Mouse (Mus musculus) layer of hippocampus, adult 9-11 months (tissue): ENCODE results near the gene Sfxn4.
"Not testable (repeated sequence)": the region's sequence is repeated elsewhere in the genome, so short reads cannot be mapped to it uniquely, and the experiment has no call there.

Source experiments
- DNase-seq: peaks from one replicate; pipeline ENCODE4 v3.0.0; 2022

The Sfxn4 gene

DNA sequence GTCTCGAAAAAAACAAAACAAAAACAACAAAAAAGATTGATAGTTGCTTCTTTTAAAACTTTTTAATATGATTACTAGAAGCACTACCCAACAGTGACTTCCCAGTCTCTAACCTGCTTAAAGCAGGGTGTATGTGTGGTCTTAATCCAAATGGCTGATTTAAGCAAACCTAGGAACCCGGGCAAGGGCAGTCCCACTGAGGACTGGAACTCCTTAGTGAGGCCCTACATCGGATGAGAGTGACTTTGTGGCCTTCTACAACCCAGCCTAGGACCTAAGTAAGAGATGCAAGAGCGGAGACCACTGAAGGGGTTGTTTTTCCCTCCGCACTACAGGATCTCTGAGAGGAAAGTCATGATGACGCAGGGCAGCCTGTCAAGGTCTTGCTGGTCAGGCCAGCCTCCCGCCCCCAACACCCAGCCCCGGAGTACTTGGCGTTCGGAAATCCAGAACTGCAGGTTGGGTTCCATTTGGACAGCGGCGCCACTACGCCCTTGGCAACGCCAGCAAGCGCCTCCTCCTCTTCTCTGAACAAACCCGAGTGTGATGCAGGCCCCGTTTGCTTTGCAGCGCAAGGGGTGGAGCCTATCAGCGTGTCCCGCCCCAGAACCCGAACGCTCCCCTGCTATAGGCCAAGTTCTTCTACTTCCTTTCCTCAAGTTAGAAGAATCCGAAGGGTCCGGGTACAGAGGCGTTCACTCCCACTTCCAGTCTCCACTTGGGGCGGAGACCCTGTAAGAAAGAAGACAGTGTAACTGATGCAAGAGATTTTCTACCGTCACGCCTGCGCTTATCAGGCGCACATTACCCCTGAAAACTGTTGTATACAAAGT lies at the start of gene Sfxn4:
Sfxn4 (minus strand) TSS at position 612 of the 833 bp plus-strand sequence.
- peak; percentile 94 for DNase-seq

DNA sequence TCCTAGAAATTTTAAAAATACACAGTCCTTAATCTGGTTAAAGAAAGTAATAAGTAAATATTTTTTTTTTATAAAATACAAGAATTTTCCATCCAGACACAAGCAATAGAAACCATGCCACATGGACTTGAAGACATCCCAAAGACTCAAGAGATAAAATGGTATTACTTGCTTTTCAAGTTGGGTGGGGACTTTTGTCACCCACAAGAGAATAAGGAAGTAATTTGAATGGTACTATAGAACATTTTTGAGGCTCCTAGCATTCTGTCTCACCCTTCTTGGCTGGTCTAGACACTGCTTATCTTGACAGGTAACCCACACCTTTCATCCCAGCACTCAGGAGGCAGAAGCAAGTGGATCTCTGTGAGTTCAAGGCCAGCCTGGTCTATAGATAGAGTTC lies 49.0 kb upstream of the Sfxn4 start:
- no peak for DNase-seq

DNA sequence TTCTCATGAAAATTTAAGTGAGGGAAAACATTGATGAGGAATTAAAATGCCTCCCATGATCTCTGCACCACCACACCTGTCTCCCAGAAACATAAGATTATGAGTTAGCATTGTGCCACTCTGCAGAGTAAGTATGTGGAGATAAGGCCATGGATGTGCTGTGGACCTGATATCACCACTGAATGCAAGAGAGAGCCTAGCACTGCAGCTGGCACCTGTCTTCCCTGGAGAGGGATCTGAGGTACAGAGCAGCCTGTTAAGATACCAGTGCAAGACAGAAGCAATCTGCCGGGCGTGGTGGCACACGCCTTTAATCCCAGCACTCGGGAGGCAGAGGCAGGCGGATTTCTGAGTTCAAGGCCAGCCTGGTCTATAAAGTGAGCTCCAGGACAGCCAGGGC lies 44.2 kb upstream of the Sfxn4 start:
- DNase-seq = no peak

DNA sequence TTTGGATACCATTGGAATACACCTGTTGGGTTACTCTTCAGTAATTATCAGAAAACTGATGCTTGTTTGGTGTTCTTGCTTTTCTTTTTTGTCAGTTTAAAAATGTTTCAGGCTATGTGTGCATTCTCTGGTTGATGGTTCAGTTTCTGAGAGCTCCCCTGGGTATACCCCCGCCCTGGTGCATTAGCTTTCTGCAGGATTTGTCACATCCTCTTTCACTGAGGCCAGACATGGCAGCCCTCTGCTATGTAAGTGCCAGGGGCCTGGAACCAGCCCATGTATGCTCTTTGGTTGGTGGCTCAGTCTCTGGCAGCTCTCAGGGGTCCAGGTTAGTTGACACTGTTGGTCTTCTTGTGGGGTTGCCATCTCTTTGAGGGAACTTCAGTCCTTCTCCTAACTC lies 42.7 kb upstream of the Sfxn4 start:
- DNase-seq = no peak

DNA sequence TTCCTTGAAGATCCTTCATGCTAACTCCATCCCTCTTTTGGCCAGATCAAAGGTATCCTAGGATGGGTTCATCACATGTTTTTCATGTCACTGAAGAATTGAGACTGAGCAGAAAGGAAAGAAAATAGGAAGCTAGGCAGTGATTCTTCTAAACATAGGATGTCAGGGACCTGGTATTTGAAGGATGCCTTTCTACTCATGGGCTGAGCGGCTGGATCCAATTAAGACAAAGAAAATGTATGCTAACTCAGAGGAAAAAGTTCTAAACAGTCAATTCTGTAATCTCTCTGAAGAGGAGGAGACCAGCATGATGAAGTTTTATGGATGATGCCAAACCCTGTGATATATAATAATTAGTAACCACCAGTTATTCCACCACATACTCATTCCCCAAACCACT lies 41.9 kb upstream of the Sfxn4 start:
- DNase-seq = no peak

DNA sequence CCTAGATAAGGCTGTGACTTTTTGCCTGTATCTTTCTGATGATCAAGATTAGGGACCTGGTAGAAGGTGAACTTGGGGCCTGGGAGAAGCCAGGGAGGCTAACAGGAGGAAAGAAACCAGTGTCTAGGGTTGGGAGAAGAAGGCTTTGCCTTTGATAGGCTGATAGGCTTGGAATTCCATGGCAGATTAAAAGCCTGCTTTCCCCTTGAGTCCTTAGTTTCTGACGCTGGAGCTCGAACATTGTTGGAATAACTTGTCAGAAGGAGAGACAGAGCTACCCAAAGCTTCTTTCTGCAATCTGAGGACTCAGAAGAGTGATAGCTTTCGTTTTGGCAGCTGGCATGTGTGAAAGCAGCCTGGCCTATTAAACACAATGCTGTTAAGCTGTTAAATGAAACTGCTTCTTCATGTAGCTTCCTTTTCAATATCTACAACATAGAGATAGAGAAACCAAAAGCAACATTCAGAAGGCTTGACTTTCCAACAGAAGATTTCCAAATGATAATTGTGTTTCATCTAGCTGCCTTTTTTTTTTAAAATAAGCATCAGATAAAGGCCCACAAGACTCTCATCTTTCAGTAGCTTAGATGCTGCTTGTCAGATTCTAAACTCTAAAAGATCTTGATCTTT lies 34.1 kb upstream of the Sfxn4 start:
- no peak for DNase-seq

DNA sequence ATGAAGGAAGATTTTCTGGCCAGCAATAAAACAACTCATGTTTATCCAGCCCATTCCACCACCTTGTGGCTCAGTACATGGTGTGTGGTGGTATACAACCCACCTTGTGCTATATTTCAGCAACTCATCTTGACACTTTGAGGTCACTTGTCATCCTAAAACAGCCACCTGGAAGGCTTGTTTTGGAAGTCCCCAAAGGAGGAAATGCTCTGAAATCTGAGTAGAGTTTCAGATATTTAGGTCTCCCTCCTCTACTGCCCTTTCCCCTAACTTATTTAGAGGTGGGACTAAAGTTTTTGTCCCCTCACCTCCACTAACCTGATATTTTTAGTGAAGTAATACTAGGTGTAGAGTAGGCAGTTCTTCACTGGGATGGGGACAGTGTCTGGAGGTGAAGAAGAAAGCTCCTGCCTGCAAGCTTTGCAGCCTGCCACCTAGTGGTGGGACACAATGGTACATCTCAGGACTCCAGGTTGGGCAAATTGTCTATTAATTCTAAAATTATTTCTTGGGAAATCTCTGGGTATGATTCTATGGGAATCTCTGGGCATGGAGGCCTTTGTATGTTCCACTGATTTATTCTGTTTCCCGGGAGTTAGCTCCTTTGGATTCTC lies 30.8 kb upstream of the Sfxn4 start:
- DNase-seq = peak; percentile 27

DNA sequence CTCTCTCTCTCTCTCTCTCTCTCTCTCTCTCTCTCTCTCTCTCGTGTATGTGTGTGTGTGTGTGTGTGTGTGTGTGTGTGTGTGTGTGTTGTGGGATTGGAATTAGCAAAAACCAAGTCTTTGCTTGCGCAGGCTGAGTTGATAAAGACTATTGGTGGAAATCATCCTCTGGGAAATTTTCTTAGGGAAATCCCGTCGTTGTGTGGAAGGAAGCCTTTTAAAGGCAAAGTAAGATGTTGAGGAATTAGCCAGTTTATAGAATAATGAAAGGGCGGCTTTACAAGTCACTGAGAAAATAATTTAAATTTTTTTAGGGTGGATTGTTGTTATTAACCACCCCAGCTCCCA lies 29.8 kb upstream of the Sfxn4 start:
- DNase-seq = no peak

DNA sequence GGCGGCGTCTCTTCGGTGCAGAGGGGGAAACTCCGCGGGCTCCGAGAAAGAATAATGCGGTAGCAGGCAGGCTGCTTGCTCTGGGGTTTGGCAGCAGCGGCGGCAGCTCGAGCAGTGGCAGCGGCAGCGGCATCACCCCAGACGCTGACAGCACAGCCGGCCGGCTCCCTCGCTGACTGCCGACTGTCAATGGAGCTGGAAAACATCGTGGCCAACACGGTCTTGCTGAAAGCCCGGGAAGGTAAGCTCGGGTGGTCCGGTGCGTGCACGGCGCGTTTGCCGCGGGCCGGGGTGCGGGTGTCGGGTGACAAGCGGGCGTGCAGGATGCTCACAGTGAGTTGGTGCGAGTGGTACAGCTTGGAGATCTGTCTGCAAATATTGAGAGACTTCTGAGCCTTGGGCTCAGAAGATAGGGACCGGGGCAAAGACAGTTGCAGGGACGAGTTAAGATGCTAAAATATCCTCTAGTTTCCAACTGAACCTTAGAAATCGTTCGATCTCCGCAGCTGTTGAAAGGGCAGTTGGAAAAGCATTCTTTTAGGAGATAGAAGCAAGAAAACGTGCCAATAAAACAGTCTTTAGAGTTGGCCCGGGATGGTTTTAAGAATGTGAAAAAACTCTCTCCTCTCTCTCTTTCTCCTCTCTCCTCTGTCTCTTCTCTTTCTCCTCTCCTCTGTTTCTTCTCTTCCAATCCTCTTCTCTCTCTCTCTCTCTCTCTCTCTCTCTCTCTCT lies 29.3 kb upstream of the Sfxn4 start:
- no peak for DNase-seq

DNA sequence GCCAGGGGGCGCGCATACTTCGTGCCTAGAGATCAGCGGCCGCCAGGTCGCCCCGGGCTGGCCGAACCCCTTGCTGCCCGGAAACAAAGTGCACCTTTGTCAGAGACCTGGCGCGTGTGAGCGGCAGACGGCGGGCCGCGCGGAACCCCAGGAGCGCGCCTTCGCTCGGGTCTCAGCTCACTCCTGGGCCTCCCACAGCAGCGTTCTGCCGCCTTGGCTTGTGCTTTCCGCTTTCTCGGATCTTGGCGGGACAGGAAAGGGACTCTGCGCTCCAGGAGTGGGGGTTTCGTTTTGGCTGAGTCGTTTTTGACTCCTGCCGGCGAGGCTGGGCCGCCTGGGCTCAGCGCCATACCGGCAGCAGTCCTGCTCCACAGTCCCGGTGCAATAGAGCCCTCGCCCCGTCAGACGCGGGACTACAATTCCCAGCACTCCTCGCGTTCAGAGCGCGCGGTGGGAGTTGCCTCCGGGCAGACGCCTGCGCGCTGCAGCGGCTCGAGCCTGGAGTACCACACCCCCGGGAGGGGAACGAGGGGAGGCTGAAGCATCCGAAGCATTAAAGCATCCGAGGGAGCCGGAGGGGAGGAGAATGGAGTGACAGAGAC lies 28.5 kb upstream of the Sfxn4 start, which contains the start of gene Grk5:
Grk5 (plus strand) TSS at position 36 of the 602 bp plus-strand sequence.
- DNase-seq = peak; percentile 96

DNA sequence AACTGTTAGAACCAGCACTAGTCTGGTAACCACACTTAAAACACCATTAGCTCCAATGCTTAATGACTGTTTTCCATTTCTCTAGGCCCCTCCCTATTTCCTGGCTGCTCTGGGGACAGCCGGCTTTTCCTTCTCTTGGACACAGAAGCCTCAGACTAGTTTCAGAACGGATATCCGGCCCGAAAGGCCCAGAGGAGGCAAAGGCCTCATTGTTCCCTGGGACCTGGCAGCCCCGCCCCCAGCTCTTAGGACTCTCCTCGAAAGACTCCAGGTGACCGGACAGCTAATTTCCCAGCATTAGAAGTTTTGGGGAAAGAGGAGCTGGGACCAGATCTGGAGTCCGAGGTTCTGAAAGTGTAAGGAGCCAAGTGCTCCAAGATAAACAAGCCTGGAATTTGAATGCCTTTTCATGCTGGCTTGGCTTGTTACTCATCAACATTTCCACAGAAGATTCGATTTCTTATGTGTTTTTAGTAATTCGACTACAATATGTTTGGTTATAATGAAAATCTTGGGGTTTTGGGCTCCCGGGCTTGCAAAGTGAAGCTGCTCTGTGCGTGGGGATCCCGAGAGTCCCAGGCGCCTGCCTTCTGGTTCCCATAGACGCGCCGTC lies 27.9 kb upstream of the Sfxn4 start:
- peak; percentile 59 for DNase-seq

DNA sequence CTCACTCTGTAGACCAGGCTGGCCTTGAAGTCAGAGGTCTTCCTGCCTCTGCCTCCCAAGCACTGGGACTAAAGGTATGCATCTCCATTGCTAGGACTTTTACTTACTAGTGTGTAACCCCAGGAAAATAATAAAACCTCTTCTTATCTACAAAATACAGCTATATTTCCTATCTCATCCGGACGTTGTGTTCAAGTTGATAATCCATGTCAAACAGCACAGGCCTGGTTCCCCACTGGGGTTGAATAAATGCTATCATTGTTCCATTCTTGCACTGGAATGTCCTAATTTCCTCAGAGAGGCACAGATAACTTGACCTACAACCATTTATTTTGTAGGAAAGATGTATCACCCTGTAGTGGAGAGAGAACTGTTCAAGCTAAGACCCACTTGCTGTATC lies 26.4 kb upstream of the Sfxn4 start:
- no peak for DNase-seq

DNA sequence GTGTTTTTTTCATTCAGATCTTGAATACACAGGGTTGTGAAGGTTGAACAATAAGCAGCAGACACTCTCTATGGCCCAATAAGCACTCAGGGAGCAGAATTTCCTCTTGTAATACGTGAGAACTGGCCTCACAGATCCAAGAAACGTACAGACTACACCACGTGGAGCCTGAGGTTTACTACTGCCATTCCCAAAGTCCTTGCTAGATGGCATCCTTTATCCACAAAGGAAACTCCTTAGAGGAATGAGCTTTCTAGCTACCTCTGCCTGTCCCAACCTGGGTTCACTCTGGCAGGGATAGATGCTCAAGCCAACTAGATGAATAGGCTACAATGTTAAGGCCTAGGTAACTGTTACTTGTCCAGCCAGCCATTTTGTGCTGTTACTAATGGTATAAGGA lies 21.9 kb upstream of the Sfxn4 start:
- DNase-seq = no peak

DNA sequence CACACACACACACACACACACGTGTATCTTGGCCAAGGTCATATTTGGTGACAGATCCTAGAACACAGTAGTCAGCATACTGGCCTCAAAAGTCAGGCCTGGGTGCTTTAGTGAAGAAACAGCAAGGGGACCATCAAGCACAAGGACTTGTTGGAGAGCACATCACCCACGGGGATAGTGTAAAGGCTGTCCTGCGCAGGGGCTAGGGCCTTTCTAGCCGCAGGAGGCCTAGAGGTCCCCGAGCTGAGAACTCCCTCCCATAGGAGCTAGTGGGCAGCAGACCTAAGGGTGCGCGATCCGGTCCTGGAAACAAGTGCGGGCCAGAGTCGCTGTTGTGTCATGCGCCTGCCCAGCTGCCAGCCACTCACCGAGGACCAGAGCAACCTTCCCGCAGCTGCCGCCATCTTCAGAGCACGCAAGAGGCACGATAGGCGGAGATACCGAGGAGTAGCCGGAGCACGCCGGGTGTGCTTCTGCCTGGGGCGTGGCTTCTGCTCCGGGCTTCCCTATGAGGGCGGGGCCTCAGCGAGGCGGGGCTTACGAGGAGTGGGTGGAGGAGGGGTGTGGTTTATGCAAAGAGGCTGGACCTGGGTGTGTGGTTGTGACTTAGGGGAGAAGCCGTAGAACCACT lies 12.9 kb upstream of the Sfxn4 start, which contains the start of gene Prdx3:
Prdx3 (minus strand) TSS at position 493 of the 631 bp plus-strand sequence.
- peak; percentile 96 for DNase-seq

DNA sequence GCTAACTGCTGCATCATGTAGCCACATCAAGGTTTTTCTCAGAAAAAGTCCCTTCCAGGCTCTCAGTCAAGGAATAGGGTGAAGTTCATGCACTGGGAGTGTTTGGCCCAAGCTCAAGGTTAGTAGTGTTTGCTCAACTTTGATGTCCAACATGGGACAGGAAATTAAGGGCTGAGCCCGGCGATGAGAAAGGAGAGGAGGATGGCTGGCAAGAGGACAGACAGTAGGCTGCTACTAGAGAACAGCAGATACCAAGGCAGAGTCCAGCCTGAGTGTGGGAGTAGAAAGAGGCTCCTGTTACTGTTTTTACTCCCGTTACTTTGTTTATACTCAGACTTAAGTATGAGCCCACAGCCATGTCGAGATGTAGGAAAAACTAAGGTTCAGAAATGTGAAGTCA lies 12.2 kb upstream of the Sfxn4 start:
- DNase-seq = no peak

DNA sequence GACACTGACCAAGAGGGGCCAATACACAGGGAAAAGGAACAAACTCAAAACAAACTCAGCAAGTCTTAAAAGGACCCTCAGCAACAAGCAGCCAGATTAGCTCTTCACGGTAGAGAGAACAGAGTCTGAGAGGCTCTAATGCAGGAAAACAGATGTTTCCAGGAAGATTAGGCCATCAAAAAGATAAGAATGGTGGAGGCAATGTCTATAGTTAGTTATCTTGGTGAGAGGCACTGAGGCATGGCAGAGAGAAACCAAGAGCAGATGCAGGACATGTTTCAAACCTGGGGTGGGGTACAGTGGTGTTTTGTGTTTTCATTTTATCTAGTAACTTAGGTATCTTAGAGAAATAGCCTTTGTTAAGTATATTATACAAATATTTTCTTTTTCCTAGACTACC lies 11.0 kb upstream of the Sfxn4 start:
- no peak for DNase-seq

DNA sequence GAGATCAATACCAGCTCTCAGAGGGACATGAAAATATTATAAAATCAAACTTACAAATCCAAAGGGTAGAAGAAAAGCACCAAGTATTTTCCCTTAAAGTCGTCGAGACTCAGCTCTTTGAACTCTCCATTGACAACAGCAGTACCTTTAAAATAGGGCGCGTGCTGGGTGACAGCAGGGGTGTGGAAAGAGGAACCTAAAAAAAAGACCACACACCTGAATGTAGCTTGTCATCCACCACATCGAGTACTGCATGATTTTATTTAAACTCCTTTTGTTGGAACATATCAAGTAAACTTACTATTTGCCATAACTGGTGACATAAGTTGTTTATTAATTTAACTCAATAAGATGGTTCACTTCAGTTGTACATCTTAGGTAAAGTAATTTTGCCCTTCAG lies 10.1 kb upstream of the Sfxn4 start:
- DNase-seq = no peak

DNA sequence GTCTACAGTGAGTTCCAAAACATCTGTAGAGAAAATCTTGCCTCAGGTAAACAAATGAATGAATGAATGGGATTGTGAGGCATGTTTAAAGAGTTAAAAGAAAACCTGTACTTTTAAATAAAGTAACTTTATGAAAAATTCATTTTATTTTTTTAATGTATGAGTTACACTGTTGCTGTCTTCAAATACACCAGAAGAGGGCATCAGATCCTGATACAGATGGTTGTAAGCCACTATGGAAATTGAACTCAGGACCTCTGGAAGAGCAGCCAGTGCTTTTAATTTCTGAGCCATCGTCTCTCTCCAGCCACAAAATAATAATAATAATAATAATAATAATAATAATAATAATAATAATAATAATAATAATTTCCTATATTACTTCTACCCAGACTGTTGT lies 9.2 kb upstream of the Sfxn4 start:
- DNase-seq = no peak

DNA sequence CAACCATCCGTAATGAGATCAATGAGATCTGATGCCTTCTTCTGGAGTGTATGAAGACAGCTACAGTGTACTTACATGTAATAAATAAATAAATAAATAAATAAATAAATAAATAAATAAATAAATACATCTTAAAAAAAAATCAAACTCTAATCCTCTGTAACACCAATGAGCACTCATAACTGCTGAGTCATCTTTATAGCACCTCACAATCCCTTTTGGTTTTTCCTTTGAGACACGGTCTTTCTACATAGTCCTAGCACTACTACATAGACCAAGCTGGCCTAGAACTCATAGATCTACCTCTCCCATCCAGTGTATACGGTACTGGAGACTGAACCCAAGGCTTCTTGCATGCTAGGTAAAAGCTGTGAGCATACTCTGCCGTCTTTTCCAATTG lies 4.9 kb upstream of the Sfxn4 start:
- not testable (repeated sequence) for DNase-seq

DNA sequence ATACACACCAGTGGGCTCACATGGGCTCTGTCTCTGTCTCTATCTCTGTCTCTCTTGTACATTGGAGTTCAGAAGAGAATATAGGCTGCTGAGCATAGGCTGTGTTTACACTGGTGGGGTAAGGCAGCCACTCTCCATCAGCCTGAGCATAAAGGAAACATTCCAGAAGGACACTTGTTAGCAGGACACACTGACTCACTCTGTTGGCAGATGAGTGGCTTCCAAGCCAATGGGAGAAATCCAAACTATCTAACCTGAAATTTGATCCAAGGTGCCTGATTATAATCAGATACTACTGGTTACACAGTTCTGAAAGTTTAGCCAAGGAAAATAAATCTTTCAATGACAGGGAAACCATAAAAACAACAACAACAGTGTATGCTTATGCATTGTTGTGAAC lies 15.5 kb downstream of the Sfxn4 start:
- no peak for DNase-seq

DNA sequence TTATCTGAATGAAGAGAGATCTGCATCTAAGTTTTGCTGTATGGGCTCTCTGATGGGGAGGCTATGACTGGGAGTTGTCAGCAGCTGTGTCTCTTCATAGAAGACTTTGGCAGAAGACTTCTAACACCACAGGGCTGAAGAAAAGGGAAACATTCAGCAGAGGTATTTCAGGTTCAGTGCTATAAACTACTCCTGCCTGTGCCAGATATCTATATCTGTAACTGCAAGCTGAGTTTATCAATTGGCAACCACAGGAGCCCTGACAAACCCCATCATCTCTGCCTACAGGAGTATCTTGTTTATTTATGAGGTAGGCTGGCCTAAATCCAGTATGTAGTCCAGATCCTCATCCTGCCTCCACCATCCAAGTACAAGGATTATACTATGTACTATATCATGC lies 18.0 kb downstream of the Sfxn4 start:
- DNase-seq = no peak

DNA sequence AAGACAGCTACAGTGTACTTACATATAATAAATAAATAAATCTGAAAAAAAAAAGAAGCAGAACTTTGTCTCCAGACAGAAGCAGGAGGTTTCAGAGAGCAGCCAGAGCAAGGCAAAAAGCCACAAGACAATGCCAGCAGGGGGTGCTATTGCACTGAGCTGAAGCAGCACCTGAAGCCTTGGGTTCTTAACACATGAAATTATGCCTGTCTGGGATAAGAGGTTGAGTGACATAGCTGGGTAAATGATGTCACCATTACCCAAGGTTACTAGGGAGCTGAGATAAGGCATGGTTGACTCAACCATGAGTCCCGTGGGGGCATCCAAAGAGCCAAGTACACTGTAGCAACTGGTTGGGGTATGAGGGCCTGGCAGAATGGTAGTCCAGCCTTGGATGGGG lies 23.5 kb downstream of the Sfxn4 start:
- peak; percentile 20 for DNase-seq
